Mouse (Mus musculus): ENCODE data around the gene Kif1b. TPM values are rescaled to one million over a fixed set of nuclear protein-coding genes. Genes with fewer than 3 reads are reported as not detected.

Kif1b gene
- total and polyA plus RNA-seq, 3 experiments, result 10.0 to 27.6 (median 17.0) TPM

GRCm38 (mm10) chr4:149147528-149147927 lies 160.0 kb downstream of the Kif1b start:
- Histone ChIP-seq H3K4me2 (ENCODE audit: insufficient read depth, low read depth, poor library complexity, severe bottlenecking) (no peak overlapping the region), H3K4me1 (ENCODE audit: control insufficient read depth in 1 of 2, insufficient read depth in 2 of 2) (peaks cover 4 to 17% of the 10 kb centered on the region in 2 experiments; a peak in 3 of 4 replicates), H3K4me3 (replicated peaks in 1 of 3; ENCODE audit: low read depth in 2 of 3, low read length in 2 of 3, poor library complexity in 1 of 3) (no peak overlapping the region), H3K27ac (ENCODE audit: insufficient read depth, low read depth) (no peak overlapping the region), H3K9me3 (replicated peaks; ENCODE audit: low read length) (peaks cover 2% of the 10 kb centered on the region), H3K9ac (ENCODE audit: insufficient read depth, low read depth) (no peak overlapping the region), H3K36me3 (replicated peaks in 1 of 2; ENCODE audit: control insufficient read depth in 1 of 2, insufficient read depth in 1 of 2, low read length in 1 of 2) (peaks cover 30 to 36% of the 10 kb centered on the region in 2 experiments), H3K79me2 (replicated peaks; ENCODE audit: control insufficient read depth, extremely low read depth, insufficient read depth, poor library complexity, severe bottlenecking) (no peaks in the 10 kb centered on the region), H3K27me3 (replicated peaks) (no peaks in the 10 kb centered on the region)
- TF ChIP-seq NELFE (IDR thresholded peaks at IDR 0.05; ENCODE audit: low read depth, low read length), result no peak
- TF ChIP-seq MEF2A (IDR thresholded peaks at IDR 0.05; ENCODE audit: borderline replicate concordance, low read depth, low read length), result no peak
- TF ChIP-seq CHD1 (IDR thresholded peaks at IDR 0.05; ENCODE audit: low read depth, low read length), result no peak
- no peak for TF ChIP-seq NRF1 (IDR thresholded peaks at IDR 0.05; ENCODE audit: low read depth, low read length)
- no peak for TF ChIP-seq BHLHE40 (IDR thresholded peaks at IDR 0.05; ENCODE audit: low read depth, low read length)
- TF ChIP-seq ZMIZ1 (IDR thresholded peaks at IDR 0.05; ENCODE audit: low read depth, low read length), result no peak
- TF ChIP-seq MYC (IDR thresholded peaks at IDR 0.05; ENCODE audit: low read depth, low read length), result no peak
- TF ChIP-seq ZKSCAN1 (IDR thresholded peaks at IDR 0.05; ENCODE audit: borderline replicate concordance, low read depth, low read length), result no peak
- no peak for TF ChIP-seq MXI1 (IDR thresholded peaks at IDR 0.05; ENCODE audit: low read depth, low read length)
- TF ChIP-seq ELF1 (IDR thresholded peaks at IDR 0.05; ENCODE audit: low read depth, low read length), result no peak
- TF ChIP-seq HCFC1 (IDR thresholded peaks at IDR 0.05; ENCODE audit: low read depth, low read length), result no peak
- no peak for TF ChIP-seq UBTF (IDR thresholded peaks at IDR 0.05; ENCODE audit: low read depth, low read length)
- no peak for TF ChIP-seq EP300 (IDR thresholded peaks at IDR 0.05; ENCODE audit: low read length)
- no peak for TF ChIP-seq ZC3H11A (IDR thresholded peaks at IDR 0.05; ENCODE audit: low read depth, low read length)
- no peak for TF ChIP-seq POLR2A (IDR thresholded peaks at IDR 0.05; ENCODE audit: low read depth, low read length)
- TF ChIP-seq USF1 (IDR thresholded peaks at IDR 0.05; ENCODE audit: low read depth, low read length), result no peak
- TF ChIP-seq IRF4 (IDR thresholded peaks at IDR 0.05; ENCODE audit: low read depth, low read length), result no peak
- no peak for TF ChIP-seq SMC3 (IDR thresholded peaks at IDR 0.05; ENCODE audit: low read depth, low read length)
- TF ChIP-seq JUND (conservative IDR thresholded peaks at IDR 0.05; ENCODE audit: low read depth, low read length), result no peak
- TF ChIP-seq GABPA (IDR thresholded peaks at IDR 0.05; ENCODE audit: insufficient replicate concordance, low read depth, low read length), result no peak
- dilution Hi-C loops (cut with MboI; ENCODE audit: extremely low pct_ligation_motif_present, extremely low pct_unique_long_range_greater_than_20kb, low sequenced_read_pairs), result no loop called here
- no peak for DNase-seq (ENCODE audit: extremely low read depth)
- in situ Hi-C loops (cut with MboI; ENCODE audit: low pct_ligation_motif_present, low pct_unique_long_range_greater_than_20kb, low sequenced_read_pairs), result loop anchor here (10.0 kb wide), 1 partner anchor 177 kb away; no protein-coding TSS in a partner anchor

GRCm38 (mm10) chr4:149145151-149145550 lies 162.3 kb downstream of the Kif1b start:
- in situ Hi-C loops (cut with MboI; ENCODE audit: low pct_ligation_motif_present, low pct_unique_long_range_greater_than_20kb, low sequenced_read_pairs), result loop anchor here (10.0 kb wide), 1 partner anchor 180 kb away; no protein-coding TSS in a partner anchor
- Histone ChIP-seq H3K4me2 (ENCODE audit: insufficient read depth, low read depth, poor library complexity, severe bottlenecking) (no peak overlapping the region), H3K27me3 (replicated peaks) (no peaks in the 10 kb centered on the region), H3K27ac (ENCODE audit: insufficient read depth, low read depth) (no peak overlapping the region), H3K4me3 (replicated peaks in 1 of 3; ENCODE audit: low read depth in 2 of 3, low read length in 2 of 3, poor library complexity in 1 of 3) (no peak overlapping the region), H3K4me1 (ENCODE audit: control insufficient read depth in 1 of 2, insufficient read depth in 2 of 2) (peaks cover 0 to 17% of the 10 kb centered on the region in 2 experiments; a peak in 3 of 4 replicates), H3K79me2 (replicated peaks; ENCODE audit: control insufficient read depth, extremely low read depth, insufficient read depth, poor library complexity, severe bottlenecking) (no peaks in the 10 kb centered on the region), H3K9me3 (replicated peaks; ENCODE audit: low read length) (peaks cover 2% of the 10 kb centered on the region), H3K9ac (ENCODE audit: insufficient read depth, low read depth) (no peak overlapping the region), H3K36me3 (replicated peaks in 1 of 2; ENCODE audit: control insufficient read depth in 1 of 2, insufficient read depth in 1 of 2, low read length in 1 of 2) (peaks cover 8 to 13% of the 10 kb centered on the region in 2 experiments)
- no peak for DNase-seq (ENCODE audit: extremely low read depth)
- dilution Hi-C loops (cut with MboI; ENCODE audit: extremely low pct_ligation_motif_present, extremely low pct_unique_long_range_greater_than_20kb, low sequenced_read_pairs), result no loop called here
- TF ChIP-seq USF2 (conservative IDR thresholded peaks at IDR 0.05; ENCODE audit: low read depth, low read length) (no peak), NELFE (IDR thresholded peaks at IDR 0.05; ENCODE audit: low read depth, low read length) (no peak), GABPA (IDR thresholded peaks at IDR 0.05; ENCODE audit: insufficient replicate concordance, low read depth, low read length) (no peak), USF1 (IDR thresholded peaks at IDR 0.05; ENCODE audit: low read depth, low read length) (no peak), NRF1 (IDR thresholded peaks at IDR 0.05; ENCODE audit: low read depth, low read length) (no peak), E2F4 (IDR thresholded peaks at IDR 0.05; ENCODE audit: insufficient replicate concordance, low read depth, low read length) (no peak)
